Mouse (Mus musculus): Measurements from ENCODE around the gene Fzd7. TPM values are rescaled to one million over a fixed set of nuclear protein-coding genes. Genes with fewer than 3 reads are reported as not detected.

Gene Fzd7
- polyA plus RNA-seq, 1 experiment from 2014 or later: 1.9 TPM

DNA sequence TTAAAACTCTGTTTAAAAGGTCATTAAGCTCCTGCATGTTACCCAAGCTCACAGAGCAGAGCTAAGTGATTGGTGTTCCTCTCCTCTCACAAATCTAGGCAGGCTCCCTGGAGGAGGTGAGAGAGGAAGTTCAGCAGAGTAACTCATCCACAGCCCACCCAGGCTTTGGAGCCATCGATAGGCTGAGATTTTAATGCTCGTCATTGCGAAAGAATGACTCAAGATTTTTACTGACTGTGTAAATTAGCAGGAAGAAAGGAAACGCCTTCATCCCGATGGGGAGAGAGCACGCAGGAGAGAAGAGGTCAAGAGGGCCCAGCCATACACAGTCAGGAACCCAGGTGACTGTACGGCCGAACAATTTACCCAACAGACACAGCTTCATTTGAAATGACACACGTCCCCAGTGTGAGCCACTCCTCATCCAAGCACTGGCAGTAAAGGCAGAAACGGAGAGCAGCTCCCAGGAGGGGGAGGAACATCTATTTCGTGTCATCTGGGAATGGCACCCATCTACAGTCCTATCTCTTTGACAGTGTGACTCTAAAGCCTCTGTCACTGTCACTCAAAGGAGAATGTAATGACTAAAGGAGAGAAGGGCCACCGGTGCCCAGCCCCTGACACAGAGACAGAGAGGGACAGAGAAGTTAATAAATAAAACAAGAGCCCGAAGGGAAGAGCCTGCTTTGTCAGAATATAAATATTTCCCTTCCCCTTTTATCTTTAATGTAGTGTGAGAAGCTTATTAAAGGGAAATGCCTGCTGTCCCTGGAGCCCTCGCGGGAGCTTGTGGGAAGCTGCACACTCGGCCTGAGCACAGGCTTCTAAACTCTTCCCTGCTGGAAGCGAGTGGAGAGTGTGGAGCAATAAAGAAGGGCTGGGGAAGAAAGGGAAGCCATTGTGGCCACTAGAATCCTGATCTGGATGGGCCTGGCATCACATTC is 17.3 kb upstream of the Fzd7 start:
- Histone ChIP-seq H3K4me3 (ENCODE audit: low read length) (no peak overlapping the region), H3K27ac (ENCODE audit: low read depth, low read length) (no peak overlapping the region)
- no peak for ATAC-seq

DNA sequence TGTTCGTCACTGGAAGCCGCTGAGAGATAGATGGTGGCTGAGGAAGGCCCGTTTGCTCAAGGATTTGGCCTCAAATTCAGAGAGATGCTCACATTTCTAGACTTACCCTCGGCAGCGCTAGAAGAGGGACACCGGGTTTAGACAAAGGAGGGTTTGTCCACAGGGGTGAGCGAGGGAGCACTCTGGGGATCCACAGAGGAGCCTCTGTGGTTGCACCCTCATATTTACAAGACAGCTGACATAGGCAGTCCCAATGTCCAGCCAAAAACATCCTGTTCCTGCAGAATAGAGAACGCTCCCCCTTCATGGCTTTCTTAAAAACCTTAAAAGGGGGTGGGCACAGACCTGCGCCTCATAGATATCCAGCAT is 16.6 kb upstream of the Fzd7 start:
- H3K36me3 ChIP-seq (ENCODE audit: control insufficient read depth, insufficient read depth, low read length): no peaks in the 10 kb centered on the region
- H3K9me3 ChIP-seq (ENCODE audit: control insufficient read depth, low read length): no peaks in the 10 kb centered on the region
- H3K4me1 ChIP-seq (ENCODE audit: control insufficient read depth, insufficient read depth, low read depth, low read length): peaks cover 6% of the 10 kb centered on the region
- H3K27me3 ChIP-seq (replicated peaks; ENCODE audit: control insufficient read depth, insufficient read depth, low read length): 0 out of 2 replicates have a peak, but pooled peaks cover 2% of the 10 kb centered on the region
- H3K4me3 ChIP-seq (ENCODE audit: low read length): no peak overlapping the region
- ATAC-seq: no peak
- H3K9ac ChIP-seq (ENCODE audit: low read depth, low read length): no peak overlapping the region
- H3K27ac ChIP-seq (ENCODE audit: low read depth, low read length): no peak overlapping the region
- WGBS: 61% methylated on average over 9 of the region's 9 CpGs
- no peak overlapping the region for H3K4me2 ChIP-seq (ENCODE audit: low read length)

More for the DNA sequence above, 17.3 kb upstream of the Fzd7 start:
- Histone ChIP-seq H3K4me2 (ENCODE audit: low read length) (no peak overlapping the region), H3K4me1 (ENCODE audit: control insufficient read depth, insufficient read depth, low read depth, low read length) (peaks cover 6% of the 10 kb centered on the region), H3K9me3 (ENCODE audit: control insufficient read depth, low read length) (no peaks in the 10 kb centered on the region), H3K36me3 (ENCODE audit: control insufficient read depth, insufficient read depth, low read length) (no peaks in the 10 kb centered on the region), H3K9ac (ENCODE audit: low read depth, low read length) (no peak overlapping the region), H3K27me3 (replicated peaks; ENCODE audit: control insufficient read depth, insufficient read depth, low read length) (0 out of 2 replicates have a peak, but pooled peaks cover 1% of the 10 kb centered on the region)
- 33% methylated on average over 17 of the region's 17 CpGs for WGBS

GRCm38 (mm10) chr1:59469170-59469569 is 13.1 kb upstream of the Fzd7 start:
- 17% methylated on average over 4 of the region's 4 CpGs for WGBS
- H3K4me1 ChIP-seq (ENCODE audit: control insufficient read depth, insufficient read depth, low read depth, low read length): peaks cover 8% of the 10 kb centered on the region

GRCm38 (mm10) chr1:59470766-59471165 is 11.5 kb upstream of the Fzd7 start:
- no peak for ATAC-seq
- H3K27me3 ChIP-seq (replicated peaks; ENCODE audit: control insufficient read depth, insufficient read depth, low read length): 0 out of 2 replicates have a peak, but pooled peaks cover 2% of the 10 kb centered on the region
- no peak overlapping the region for H3K27ac ChIP-seq (ENCODE audit: low read depth, low read length)
- WGBS: 54% methylated on average over 4 of the region's 4 CpGs
- H3K4me3 ChIP-seq (ENCODE audit: low read length): no peak overlapping the region
- H3K36me3 ChIP-seq (ENCODE audit: control insufficient read depth, insufficient read depth, low read length): no peaks in the 10 kb centered on the region
- H3K4me2 ChIP-seq (ENCODE audit: low read length): no peak overlapping the region
- H3K9me3 ChIP-seq (ENCODE audit: control insufficient read depth, low read length): no peaks in the 10 kb centered on the region
- H3K4me1 ChIP-seq (ENCODE audit: control insufficient read depth, insufficient read depth, low read depth, low read length): peaks cover 3% of the 10 kb centered on the region
- no peak overlapping the region for H3K9ac ChIP-seq (ENCODE audit: low read depth, low read length)

More at GRCm38 (mm10) chr1:59469170-59469569, 13.1 kb upstream of the Fzd7 start:
- Histone ChIP-seq H3K4me2 (ENCODE audit: low read length) (no peak overlapping the region), H3K4me3 (ENCODE audit: low read length) (no peak overlapping the region), H3K36me3 (ENCODE audit: control insufficient read depth, insufficient read depth, low read length) (no peaks in the 10 kb centered on the region), H3K27me3 (replicated peaks; ENCODE audit: control insufficient read depth, insufficient read depth, low read length) (0 out of 2 replicates have a peak, but pooled peaks cover 2% of the 10 kb centered on the region), H3K27ac (ENCODE audit: low read depth, low read length) (no peak overlapping the region), H3K9me3 (ENCODE audit: control insufficient read depth, low read length) (no peaks in the 10 kb centered on the region), H3K9ac (ENCODE audit: low read depth, low read length) (no peak overlapping the region)
- no peak for ATAC-seq

GRCm38 (mm10) chr1:59472368-59473180 is 9.7 kb upstream of the Fzd7 start:
- H3K4me3 ChIP-seq (ENCODE audit: low read length): no peak overlapping the region
- WGBS: 20% methylated on average over 9 of the region's 11 CpGs
- H3K9ac ChIP-seq (ENCODE audit: low read depth, low read length): no peak overlapping the region
- no peak overlapping the region for H3K4me2 ChIP-seq (ENCODE audit: low read length)
- no peaks in the 10 kb centered on the region for H3K9me3 ChIP-seq (ENCODE audit: control insufficient read depth, low read length)
- H3K27ac ChIP-seq (ENCODE audit: low read depth, low read length): no peak overlapping the region
- 0 out of 2 replicates have a peak, but pooled peaks cover 2% of the 10 kb centered on the region for H3K4me1 ChIP-seq (ENCODE audit: control insufficient read depth, insufficient read depth, low read depth, low read length)
- no peaks in the 10 kb centered on the region for H3K36me3 ChIP-seq (ENCODE audit: control insufficient read depth, insufficient read depth, low read length)
- 0 out of 2 replicates have a peak, but pooled peaks cover 2% of the 10 kb centered on the region for H3K27me3 ChIP-seq (replicated peaks; ENCODE audit: control insufficient read depth, insufficient read depth, low read length)
- no peak for ATAC-seq

DNA sequence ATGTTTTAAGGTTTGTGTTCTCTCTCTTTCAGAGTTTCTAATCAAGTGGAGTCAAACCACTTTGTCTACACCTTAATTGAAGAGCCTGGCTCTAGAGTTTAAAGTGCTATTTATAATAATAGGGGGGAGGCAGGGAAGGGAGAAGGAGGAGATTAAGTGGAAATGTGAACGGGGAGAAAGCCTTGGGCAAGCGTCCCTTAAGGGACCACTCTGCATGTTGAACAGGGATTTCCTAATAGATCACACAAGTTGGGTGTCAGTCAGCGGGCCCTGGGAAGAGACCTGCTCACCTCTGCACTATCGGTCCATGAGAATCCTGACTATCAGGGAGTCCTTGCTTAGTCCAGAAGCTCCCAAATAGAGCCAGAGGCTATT is 9.1 kb upstream of the Fzd7 start:
- H3K4me3 ChIP-seq (ENCODE audit: low read length): no peak overlapping the region
- H3K9ac ChIP-seq (ENCODE audit: low read depth, low read length): no peak overlapping the region
- no peak overlapping the region for H3K4me2 ChIP-seq (ENCODE audit: low read length)
- 14% methylated on average over 4 of the region's 4 CpGs for WGBS
- no peaks in the 10 kb centered on the region for H3K9me3 ChIP-seq (ENCODE audit: control insufficient read depth, low read length)
- H3K4me1 ChIP-seq (ENCODE audit: control insufficient read depth, insufficient read depth, low read depth, low read length): 0 out of 2 replicates have a peak, but pooled peaks cover 2% of the 10 kb centered on the region
- no peak overlapping the region for H3K27ac ChIP-seq (ENCODE audit: low read depth, low read length)
- ATAC-seq: no peak
- H3K27me3 ChIP-seq (replicated peaks; ENCODE audit: control insufficient read depth, insufficient read depth, low read length): 0 out of 2 replicates have a peak, but pooled peaks cover 2% of the 10 kb centered on the region
- H3K36me3 ChIP-seq (ENCODE audit: control insufficient read depth, insufficient read depth, low read length): no peaks in the 10 kb centered on the region

GRCm38 (mm10) chr1:59475618-59476017 is 6.6 kb upstream of the Fzd7 start:
- Histone ChIP-seq H3K4me2 (ENCODE audit: low read length) (no peak overlapping the region), H3K9me3 (ENCODE audit: control insufficient read depth, low read length) (no peaks in the 10 kb centered on the region), H3K27ac (ENCODE audit: low read depth, low read length) (no peak overlapping the region), H3K27me3 (replicated peaks; ENCODE audit: control insufficient read depth, insufficient read depth, low read length) (no peaks in the 10 kb centered on the region), H3K4me3 (ENCODE audit: low read length) (no peak overlapping the region), H3K9ac (ENCODE audit: low read depth, low read length) (no peak overlapping the region), H3K36me3 (ENCODE audit: control insufficient read depth, insufficient read depth, low read length) (no peaks in the 10 kb centered on the region), H3K4me1 (ENCODE audit: control insufficient read depth, insufficient read depth, low read depth, low read length) (0 out of 2 replicates have a peak, but pooled peaks cover 2% of the 10 kb centered on the region)
- 42% methylated on average over 2 of the region's 2 CpGs for WGBS
- ATAC-seq: no peak

- Histone ChIP-seq H3K36me3 (ENCODE audit: control insufficient read depth, insufficient read depth, low read length) (no peaks in the 10 kb centered on the region), H3K4me2 (ENCODE audit: low read length) (no peak overlapping the region), H3K9ac (ENCODE audit: low read depth, low read length) (no peak overlapping the region), H3K9me3 (ENCODE audit: control insufficient read depth, low read length) (no peaks in the 10 kb centered on the region), H3K27ac (ENCODE audit: low read depth, low read length) (no peak overlapping the region), H3K27me3 (replicated peaks; ENCODE audit: control insufficient read depth, insufficient read depth, low read length) (0 out of 2 replicates have a peak, but pooled peaks cover 2% of the 10 kb centered on the region), H3K4me3 (ENCODE audit: low read length) (no peak overlapping the region), H3K4me1 (ENCODE audit: control insufficient read depth, insufficient read depth, low read depth, low read length) (peaks cover 17% of the 10 kb centered on the region)
- 81% methylated on average over 3 of the region's 3 CpGs for WGBS
- ATAC-seq: no peak
These were observed 3.3 kb upstream of the Fzd7 start for GRCm38 (mm10) chr1:59478911-59479310.

Measured in hindbrain, embryonic 16.5 days (tissue).